Mouse (Mus musculus): ENCODE results near the gene B230217C12Rik. TPM values are rescaled to one million over a fixed set of nuclear protein-coding genes. Genes with fewer than 3 reads are reported as not detected.
"Not testable (repeated sequence)": the region's sequence is repeated elsewhere in the genome, so short reads cannot be mapped to it uniquely, and the experiment has no call there.

The B230217C12Rik gene
- polyA plus RNA-seq, 1 experiment from 2014 or later, result 29.2 TPM

GRCm38 (mm10) chr11:97855473-97855872, 14.9 kb downstream of the B230217C12Rik start:
- H3K4me3 ChIP-seq, result no peak overlapping the region
- no peak overlapping the region for H3K27ac ChIP-seq
- ATAC-seq (ENCODE audit: low FRiP score), result no peak
- H3K27me3 ChIP-seq, result no peaks in the 10 kb centered on the region
- H3K4me1 ChIP-seq (replicated peaks), result no peaks in the 10 kb centered on the region
- no peaks in the 10 kb centered on the region for H3K36me3 ChIP-seq
- no peak overlapping the region for H3K4me2 ChIP-seq
- H3K9ac ChIP-seq, result no peak overlapping the region
- no peaks in the 10 kb centered on the region for H3K9me3 ChIP-seq
- WGBS, result 90% methylated on average over 2 of the region's 2 CpGs

- no peak overlapping the region for H3K27ac ChIP-seq
- H3K9ac ChIP-seq, result no peak overlapping the region
- H3K36me3 ChIP-seq, result no peaks in the 10 kb centered on the region
- H3K27me3 ChIP-seq, result no peaks in the 10 kb centered on the region
- H3K4me1 ChIP-seq (replicated peaks), result no peaks in the 10 kb centered on the region
- 70% methylated on average over 2 of the region's 2 CpGs for WGBS
- H3K4me2 ChIP-seq, result no peak overlapping the region
- no peak for ATAC-seq (ENCODE audit: low FRiP score)
- no peaks in the 10 kb centered on the region for H3K9me3 ChIP-seq
- no peak overlapping the region for H3K4me3 ChIP-seq
These were observed 21.6 kb downstream of the B230217C12Rik start for GRCm38 (mm10) chr11:97862148-97862547.

DNA sequence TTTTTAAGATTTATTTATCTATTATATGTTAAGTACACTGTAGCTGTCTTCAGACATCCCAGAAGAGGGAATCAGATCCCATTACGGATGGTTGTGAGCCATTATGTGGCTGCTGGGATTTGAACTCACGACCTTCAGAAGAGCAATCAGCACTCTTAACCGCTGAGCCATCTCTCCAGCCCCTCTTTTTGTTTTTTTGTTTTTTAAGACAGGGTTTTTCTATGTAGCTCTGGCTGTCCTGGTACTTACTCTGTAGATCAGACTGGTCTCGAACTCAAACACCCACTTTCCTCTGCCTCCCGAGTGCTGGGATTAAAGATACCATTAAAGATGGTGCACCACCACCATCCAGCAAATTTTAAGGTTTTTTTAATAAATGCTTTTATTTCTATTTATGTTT, 24.8 kb downstream of the B230217C12Rik start:
- Histone ChIP-seq H3K4me3 (no peak overlapping the region), H3K9me3 (no peaks in the 10 kb centered on the region), H3K27me3 (no peaks in the 10 kb centered on the region), H3K27ac (no peak overlapping the region), H3K36me3 (no peaks in the 10 kb centered on the region), H3K9ac (no peak overlapping the region), H3K4me2 (no peak overlapping the region), H3K4me1 (replicated peaks) (no peaks in the 10 kb centered on the region)
- WGBS, result 87% methylated on average over 5 of the region's 5 CpGs
- no peak for ATAC-seq (ENCODE audit: low FRiP score)

DNA sequence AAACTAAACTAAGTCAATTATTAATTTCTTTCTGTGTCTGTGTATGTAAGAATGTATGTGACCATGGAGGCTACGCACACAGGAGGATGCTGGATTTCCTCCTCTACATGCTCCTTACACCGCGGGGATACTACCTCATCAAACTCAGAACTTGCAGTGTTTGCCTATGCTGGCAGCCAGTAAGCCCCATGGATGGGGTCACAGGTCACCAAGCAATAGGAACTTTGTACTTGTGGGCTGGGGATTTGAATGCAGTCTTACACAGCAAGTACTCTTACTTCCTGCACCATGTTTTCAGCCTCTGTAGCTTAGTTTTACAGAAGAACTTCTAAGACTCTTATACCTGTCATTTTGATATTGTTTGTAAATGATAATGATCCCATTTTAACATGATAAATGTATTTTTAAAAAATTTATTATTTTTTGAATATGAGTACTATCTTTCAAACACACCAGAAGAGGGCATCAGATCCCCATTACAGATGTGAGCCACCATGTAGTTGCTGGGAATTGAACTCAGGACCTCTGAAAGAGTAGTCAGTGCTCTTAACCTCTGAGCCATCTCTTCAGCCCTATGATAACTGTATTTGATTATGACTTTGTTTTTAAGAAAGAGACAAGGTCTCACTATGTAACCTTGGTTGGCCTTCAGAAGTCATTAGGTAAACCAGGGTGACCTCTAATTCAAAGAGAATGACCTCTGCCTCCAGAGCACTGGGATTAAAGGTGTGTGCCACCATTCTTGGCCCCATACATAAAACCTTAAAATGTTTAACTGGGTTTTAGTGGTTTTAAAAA, 25.7 kb downstream of the B230217C12Rik start:
- H3K4me3 ChIP-seq, result no peak overlapping the region
- H3K4me2 ChIP-seq, result no peak overlapping the region
- H3K27me3 ChIP-seq, result no peaks in the 10 kb centered on the region
- 94% methylated on average over 3 of the region's 3 CpGs for WGBS
- ATAC-seq (ENCODE audit: low FRiP score), result no peak
- H3K27ac ChIP-seq, result no peak overlapping the region
- no peaks in the 10 kb centered on the region for H3K9me3 ChIP-seq
- no peaks in the 10 kb centered on the region for H3K4me1 ChIP-seq (replicated peaks)
- no peaks in the 10 kb centered on the region for H3K36me3 ChIP-seq
- no peak overlapping the region for H3K9ac ChIP-seq

DNA sequence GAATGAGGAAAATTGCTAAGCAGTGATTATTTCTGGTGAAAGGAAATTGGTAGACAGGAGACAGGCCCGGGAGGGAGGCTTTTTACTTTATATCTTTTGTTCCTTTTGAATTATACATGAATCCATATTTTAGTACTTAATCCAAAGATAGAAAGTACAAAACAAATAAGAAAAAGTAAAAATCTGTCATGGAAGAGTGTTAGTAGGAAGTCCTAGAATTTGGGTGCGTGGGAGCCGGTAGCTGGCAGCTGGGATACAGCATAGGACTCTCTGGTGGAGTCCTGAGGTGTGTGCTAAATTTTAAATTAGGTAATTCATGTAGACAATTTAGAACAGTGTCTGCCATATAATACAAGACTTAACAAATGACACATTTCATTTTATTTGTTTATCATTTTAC, 27.0 kb downstream of the B230217C12Rik start:
- Histone ChIP-seq H3K4me2 (no peak overlapping the region), H3K4me1 (replicated peaks) (no peaks in the 10 kb centered on the region), H3K36me3 (no peaks in the 10 kb centered on the region), H3K4me3 (no peak overlapping the region), H3K27me3 (no peaks in the 10 kb centered on the region), H3K27ac (no peak overlapping the region), H3K9me3 (no peaks in the 10 kb centered on the region), H3K9ac (no peak overlapping the region)
- 92% methylated on average over 3 of the region's 3 CpGs for WGBS
- ATAC-seq (ENCODE audit: low FRiP score), result no peak

DNA sequence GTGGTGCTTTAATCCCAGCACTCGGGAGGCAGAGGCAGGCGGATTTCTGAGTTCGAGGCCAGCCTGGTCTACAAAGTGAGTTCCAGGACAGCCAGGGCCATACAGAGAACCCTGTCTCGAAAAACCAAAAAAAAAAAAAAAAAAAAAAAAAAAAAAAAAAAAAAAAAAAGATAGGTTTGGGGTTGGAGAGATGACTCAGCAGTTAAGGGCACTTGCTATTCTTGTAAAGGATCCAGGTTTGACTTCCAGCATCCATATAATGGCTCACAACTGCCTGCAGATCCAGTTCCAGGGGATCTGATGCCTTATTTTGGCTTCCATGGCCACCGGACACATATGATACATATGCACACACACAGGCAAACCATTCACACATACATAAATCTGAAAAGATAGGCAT, 31.8 kb downstream of the B230217C12Rik start:
- not testable (repeated sequence) for H3K4me3 ChIP-seq; H3K27me3 ChIP-seq; H3K9ac ChIP-seq; H3K9me3 ChIP-seq; H3K4me2 ChIP-seq; H3K27ac ChIP-seq; H3K36me3 ChIP-seq; ATAC-seq (ENCODE audit: low FRiP score); H3K4me1 ChIP-seq (replicated peaks)
- WGBS, result 95% methylated on average over 5 of the region's 5 CpGs

GRCm38 (mm10) chr11:97874396-97874795, 33.8 kb downstream of the B230217C12Rik start:
- Histone ChIP-seq H3K27me3 (no peaks in the 10 kb centered on the region), H3K4me1 (replicated peaks) (no peaks in the 10 kb centered on the region), H3K36me3 (no peaks in the 10 kb centered on the region), H3K4me2 (no peak overlapping the region), H3K9ac (no peak overlapping the region), H3K9me3 (no peaks in the 10 kb centered on the region), H3K4me3 (no peak overlapping the region), H3K27ac (no peak overlapping the region)
- ATAC-seq (ENCODE audit: low FRiP score), result no peak
- 89% methylated on average over 1 of the region's 1 CpGs for WGBS

DNA sequence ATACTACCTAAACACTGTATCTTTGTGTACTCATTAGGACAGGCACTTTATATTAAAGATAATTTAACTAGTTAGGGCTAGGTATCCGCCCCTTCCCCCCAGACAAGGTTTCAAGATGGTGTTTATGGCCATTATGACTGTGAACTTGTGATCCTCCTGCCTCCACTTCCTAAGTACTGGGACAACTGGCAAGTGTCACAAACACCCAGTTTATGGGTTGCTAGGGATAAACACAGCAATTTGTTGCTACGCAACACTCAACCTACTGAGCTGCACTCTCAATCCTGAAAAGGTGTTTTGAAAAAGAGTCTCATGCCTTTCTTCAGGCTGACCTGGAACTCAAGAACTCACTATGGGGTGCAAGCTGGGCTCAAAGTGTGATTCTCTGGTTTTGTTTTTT, 36.8 kb downstream of the B230217C12Rik start:
- 82% methylated on average over 2 of the region's 2 CpGs for WGBS
- Histone ChIP-seq H3K9ac (no peak overlapping the region), H3K27me3 (no peaks in the 10 kb centered on the region), H3K4me3 (no peak overlapping the region), H3K4me1 (replicated peaks) (no peaks in the 10 kb centered on the region), H3K27ac (no peak overlapping the region), H3K4me2 (no peak overlapping the region), H3K36me3 (no peaks in the 10 kb centered on the region), H3K9me3 (no peaks in the 10 kb centered on the region)
- no peak for ATAC-seq (ENCODE audit: low FRiP score)

DNA sequence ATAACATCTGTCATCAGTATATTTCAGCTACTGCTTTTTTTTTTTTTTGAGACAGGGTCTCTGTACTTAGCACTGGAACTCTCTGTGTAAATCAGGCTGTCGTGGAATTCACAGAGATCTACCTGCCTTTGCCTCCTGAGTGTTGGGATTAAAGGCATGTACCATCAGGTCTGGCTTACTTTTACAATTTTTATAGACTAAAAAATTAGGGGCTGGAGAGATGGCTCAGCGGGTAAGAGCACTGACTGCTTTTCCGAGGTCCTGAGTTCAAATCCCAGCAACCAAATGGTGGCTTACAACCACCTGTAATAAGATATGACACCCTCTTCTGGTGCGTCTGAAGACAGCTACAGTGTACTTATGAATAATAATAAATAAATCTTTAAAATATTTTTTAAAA, 39.8 kb downstream of the B230217C12Rik start:
- ATAC-seq (ENCODE audit: low FRiP score), result no peak
- H3K9ac ChIP-seq, result no peak overlapping the region
- WGBS, result 95% methylated on average over 4 of the region's 4 CpGs

GRCm38 (mm10) chr11:97883542-97883917, 43.0 kb downstream of the B230217C12Rik start:
- ATAC-seq (ENCODE audit: low FRiP score), result peak; percentile 48
- Histone ChIP-seq H3K36me3 (no peaks in the 10 kb centered on the region), H3K4me1 (replicated peaks) (0 out of 2 replicates have a peak, but pooled peaks cover 2% of the 10 kb centered on the region), H3K4me3 (peak overlapping the region; percentile 61), H3K9me3 (no peaks in the 10 kb centered on the region), H3K27me3 (no peaks in the 10 kb centered on the region), H3K4me2 (peak overlapping the region; percentile 60), H3K9ac (peak overlapping the region; percentile 66), H3K27ac (peak overlapping the region; percentile 93)
- 5% methylated on average over 26 of the region's 26 CpGs for WGBS

More for the DNA sequence above, 39.8 kb downstream of the B230217C12Rik start:
- no peak overlapping the region for H3K4me2 ChIP-seq
- H3K27me3 ChIP-seq, result no peaks in the 10 kb centered on the region
- H3K36me3 ChIP-seq, result no peaks in the 10 kb centered on the region
- no peak overlapping the region for H3K27ac ChIP-seq
- H3K9me3 ChIP-seq, result no peaks in the 10 kb centered on the region
- H3K4me1 ChIP-seq (replicated peaks), result no peaks in the 10 kb centered on the region
- H3K4me3 ChIP-seq, result no peak overlapping the region

DNA sequence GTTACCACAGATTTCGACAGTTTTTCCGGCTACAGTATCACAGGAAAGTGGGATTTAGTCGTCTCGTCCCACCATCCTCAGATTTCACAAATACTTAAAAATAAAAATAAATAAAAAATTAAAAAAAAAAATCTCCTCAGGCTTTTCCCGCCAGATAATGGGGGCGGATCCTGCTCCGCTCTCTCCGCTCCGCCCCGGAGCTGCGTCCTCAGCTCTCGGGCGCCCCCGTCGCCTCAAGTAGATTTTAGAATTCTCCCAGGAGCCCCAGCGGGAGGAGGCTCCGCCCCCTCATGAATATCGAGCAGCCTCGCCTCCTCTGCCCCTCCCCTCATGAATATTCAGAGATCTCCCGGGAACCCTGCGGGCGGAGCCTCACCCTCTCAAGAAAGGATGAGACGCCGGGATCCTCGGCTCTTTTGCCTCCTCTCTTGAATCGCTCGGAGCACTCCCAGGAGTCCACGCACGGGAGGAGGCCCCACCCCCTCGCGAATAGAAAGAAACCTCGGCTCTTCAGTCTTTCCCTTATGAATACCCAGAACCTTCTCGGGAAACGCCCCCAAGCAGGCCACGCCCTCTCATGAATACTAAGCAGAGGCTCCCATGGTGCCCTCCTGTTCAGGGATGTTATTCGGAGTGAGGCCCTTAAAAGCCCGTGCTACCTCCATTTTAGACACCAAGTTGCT, 43.5 kb downstream of the B230217C12Rik start, which contains the start of gene Fbxo47:
Fbxo47 (minus strand) TSS at position 237 of the 683 bp plus-strand sequence.
- peak; percentile 96 for ATAC-seq (ENCODE audit: low FRiP score)
- Histone ChIP-seq H3K4me1 (replicated peaks) (0 out of 2 replicates have a peak, but pooled peaks cover 3% of the 10 kb centered on the region), H3K27ac (peak within 1 kb of the TSS; percentile 93), H3K27me3 (no peaks in the 10 kb centered on the region), H3K36me3 (no peaks in the 10 kb centered on the region), H3K4me2 (peak within 1 kb of the TSS; percentile 60), H3K4me3 (peak within 1 kb of the TSS; percentile 61), H3K9me3 (no peaks in the 10 kb centered on the region), H3K9ac (peak within 1 kb of the TSS; percentile 66)
- WGBS, result under 1% methylated on average over 37 of the region's 37 CpGs

- no peaks in the 10 kb centered on the region for H3K36me3 ChIP-seq
- no peaks in the 10 kb centered on the region for H3K27me3 ChIP-seq
- H3K4me3 ChIP-seq, result peak overlapping the region; percentile 61
- H3K4me1 ChIP-seq (replicated peaks), result 0 out of 2 replicates have a peak, but pooled peaks cover 3% of the 10 kb centered on the region
- peak; percentile 43; the same call in 1 of the 2 replicates for ATAC-seq (ENCODE audit: low FRiP score)
- WGBS, result 28% methylated on average over 7 of the region's 7 CpGs
- H3K9ac ChIP-seq, result peak overlapping the region; percentile 57; the same call in 1 of the 2 replicates
- H3K27ac ChIP-seq, result peak overlapping the region; percentile 93
- H3K9me3 ChIP-seq, result no peaks in the 10 kb centered on the region
- peak overlapping the region; percentile 60 for H3K4me2 ChIP-seq
These were observed 44.1 kb downstream of the B230217C12Rik start for GRCm38 (mm10) chr11:97884601-97885185.
